In genomic region chr9:110304516-110304915, GRCm38 (mm10) we compare ENCODE assay signal across 8 mouse cellular contexts. TPM values are rescaled to one million over a fixed set of nuclear protein-coding genes. Genes with fewer than 3 reads are reported as not detected.
DNase-seq lines count a peak whose midpoint lies in the region; ATAC-seq and TF ChIP-seq lines count a peak whose summit lies in the region.

No protein-coding gene starts in this region.

- peak overlapping the region; percentile 85 for H3K27ac ChIP-seq in kidney, adult 2 months (ENCODE audit: insufficient read depth, low read depth, low read length)
- peak overlapping the region; percentile 92 for H3K27ac ChIP-seq in forebrain, embryonic 15.5 days (replicated peaks)
- H3K27ac ChIP-seq in limb, embryonic 13.5 days: peak overlapping the region; percentile 94

- H3ac ChIP-seq in myocyte (ENCODE audit: control insufficient read depth, insufficient read length): peak overlapping the region; percentile 38

- H3K79me2 ChIP-seq in myocyte (ENCODE audit: control insufficient read depth, insufficient read depth): peaks cover 14% of the 10 kb centered on the region

- ATAC-seq in Patski: peak; percentile 9
- ATAC-seq in forebrain, embryonic 15.5 days (replicated peaks): peak; percentile 29
- ATAC-seq in limb, embryonic 13.5 days (ENCODE audit: low FRiP score, low read depth): no peak; the same call in 1 of the 2 replicates

- POLR2A ChIA-PET in Patski (lab: Charles Lee): no interaction called here

- CTCF ChIA-PET in Patski (lab: Charles Lee): interaction anchor here (0.7 to 1.7 kb wide), 3 partner anchors 9 to 52 kb away, joined by 3 to 6 read pairs (median 4); no protein-coding TSS in a partner anchor

- 0 out of 2 replicates have a peak, but pooled peaks have one; percentile 25 for TF ChIP-seq CTCF in kidney, adult 2 months (conservative IDR thresholded peaks at IDR 0.05; ENCODE audit: insufficient read depth, insufficient read length, low read depth, low read length)
- TF ChIP-seq CTCF in Patski (IDR thresholded peaks at IDR 0.05): peak; percentile 83

- DNase-seq in kidney, adult 2 months: no peak
- DNase-seq in kidney, postnatal 14 days: no peak
- DNase-seq in Patski (ENCODE audit: low read depth, low spot score): no peak
- DNase-seq in adrenal gland, postnatal 25 days: no peak
- DNase-seq in left cerebral cortex, adult 8-10 months (ENCODE audit: low spot score in 2 of 2): no peak

- TF ChIP-seq POLR2A in kidney, adult 2 months (IDR thresholded peaks at IDR 0.05; ENCODE audit: low read depth, low read length): no peak
- TF ChIP-seq POLR2A in myocyte (IDR thresholded peaks at IDR 0.05; ENCODE audit: insufficient read length, low read depth): no peak

- peak overlapping the region; percentile 55 for H3K9ac ChIP-seq in forebrain, embryonic 15.5 days (replicated peaks)
- H3K9ac ChIP-seq in limb, embryonic 13.5 days: peak overlapping the region; percentile 83

- no peaks in the 10 kb centered on the region for H3K9me3 ChIP-seq in forebrain, embryonic 15.5 days
- H3K9me3 ChIP-seq in limb, embryonic 13.5 days: peaks cover 2% of the 10 kb centered on the region; the same call in 1 of the 2 replicates

- peak overlapping the region; percentile 53 for H3K4me2 ChIP-seq in forebrain, embryonic 15.5 days (replicated peaks)
- H3K4me2 ChIP-seq in limb, embryonic 13.5 days (replicated peaks): peak overlapping the region; percentile 71
- H3K4me2 ChIP-seq in myocyte (ENCODE audit: low read depth): peak overlapping the region; percentile 94

- in situ Hi-C loops in Patski (cut with MboI; ENCODE audit: low pct_unique_long_range_greater_than_20kb): no loop called here

- under 1% methylated on average over 4 of the region's 4 CpGs for WGBS in kidney, adult 2 months
- WGBS in forebrain, embryonic 15.5 days: 4% methylated on average over 4 of the region's 4 CpGs
- WGBS in limb, embryonic 13.5 days: 0% methylated on average over 4 of the region's 4 CpGs

- no peaks in the 10 kb centered on the region for H3K36me3 ChIP-seq in kidney, adult 2 months (ENCODE audit: control insufficient read depth, insufficient read depth, low read length)
- H3K36me3 ChIP-seq in forebrain, embryonic 15.5 days: peaks cover 3% of the 10 kb centered on the region; the same call in 1 of the 2 replicates
- no peaks in the 10 kb centered on the region for H3K36me3 ChIP-seq in limb, embryonic 13.5 days
- H3K36me3 ChIP-seq in myocyte (ENCODE audit: control insufficient read depth, insufficient read depth): no peaks in the 10 kb centered on the region

- no peaks in the 10 kb centered on the region for H3K27me3 ChIP-seq in kidney, adult 2 months (replicated peaks; ENCODE audit: control insufficient read depth, insufficient read depth, low read length)
- H3K27me3 ChIP-seq in Patski (no peaks in the 10 kb centered on the region), myocyte (ENCODE audit: control insufficient read depth, insufficient read depth, insufficient read length) (no peaks in the 10 kb centered on the region)
- H3K27me3 ChIP-seq in forebrain, embryonic 15.5 days: no peaks in the 10 kb centered on the region
- H3K27me3 ChIP-seq in limb, embryonic 13.5 days: no peaks in the 10 kb centered on the region

- peak overlapping the region; percentile 72 for H3K4me3 ChIP-seq in kidney, adult 2 months (ENCODE audit: insufficient read depth, low read depth, low read length)
- H3K4me3 ChIP-seq in forebrain, embryonic 15.5 days: peak overlapping the region; percentile 55
- peak overlapping the region; percentile 62 for H3K4me3 ChIP-seq in limb, embryonic 13.5 days
- peak overlapping the region; percentile 57 for H3K4me3 ChIP-seq in myocyte

- H3K4me1 ChIP-seq in kidney, adult 2 months (ENCODE audit: control insufficient read depth, insufficient read depth, low read length): peaks cover 4% of the 10 kb centered on the region; the same call in 1 of the 2 replicates
- H3K4me1 ChIP-seq in forebrain, embryonic 15.5 days: peaks cover 14% of the 10 kb centered on the region
- H3K4me1 ChIP-seq in limb, embryonic 13.5 days: peaks cover 7% of the 10 kb centered on the region

TF ChIP-seq in myocyte, 11 proteins besides CTCF, POLR2A, EP300 and RAD21:
- no peak for TF ChIP-seq USF1 (IDR thresholded peaks at IDR 0.05; ENCODE audit: low read depth)
- TF ChIP-seq MAX (IDR thresholded peaks at IDR 0.05; ENCODE audit: low read depth): no peak
- no peak for TF ChIP-seq SRF (IDR thresholded peaks at IDR 0.05; ENCODE audit: control insufficient read depth, insufficient read length, low read depth)

RNA-seq across cellular contexts. Expression of gene Elp6, which starts 0.5 kb away (rescaled TPM):
- 8.6 and 10.7 TPM in 2 replicates for polyA plus RNA-seq in kidney, adult 2 months (2012; rRNA removed)
- 18.4 TPM for polyA plus RNA-seq in Patski (2021)
- 34.9 and 36.4 TPM in 2 replicates for polyA plus RNA-seq in forebrain, embryonic 15.5 days (2015; fragmentation: Nextera tagmentation; extraction: Ambion mirVana)
- polyA plus RNA-seq in limb, embryonic 13.5 days (2015; fragmentation: Nextera tagmentation; extraction: Ambion mirVana): 34.4 and 35.8 TPM in 2 replicates
- polyA plus RNA-seq in myocyte (2012; fragmentation: generic; extraction: Trizol): 11.9 TPM
- total RNA-seq in adrenal gland, postnatal 25 days (2021): 8.1 and 10.1 TPM in 2 replicates
- total RNA-seq in left cerebral cortex, adult 8-10 months (2022): 10 to 100 TPM; 11.6 to 16.4 (median 14.1) TPM

RNA-seq across cellular contexts. Expression of gene Scap, which starts 28.6 kb away (rescaled TPM):
- 44.8 and 45.5 TPM in 2 replicates for polyA plus RNA-seq in kidney, adult 2 months (2012; rRNA removed)
- polyA plus RNA-seq in Patski (2021) (54.7 TPM), myocyte (2012; fragmentation: generic; extraction: Trizol) (44.4 TPM)
- 50.2 and 52.3 TPM in 2 replicates for polyA plus RNA-seq in forebrain, embryonic 15.5 days (2015; fragmentation: Nextera tagmentation; extraction: Ambion mirVana)
- 39.7 and 40.2 TPM in 2 replicates for polyA plus RNA-seq in limb, embryonic 13.5 days (2015; fragmentation: Nextera tagmentation; extraction: Ambion mirVana)
- total RNA-seq in adrenal gland, postnatal 25 days (2021): 92.5 and 151 TPM in 2 replicates
- total RNA-seq in left cerebral cortex, adult 8-10 months (2022): 100 to 1,000 TPM in 2 of 4 experiments, 10 to 100 TPM in 2; 93.7 to 105 (median 99.7) TPM
